Mouse (Mus musculus) kidney, adult 2 months (tissue): ENCODE measurements at regions not wholly inside any gene's neighbourhood (a gene's known extent, or its start where the extent isn't known, plus 50 kb on each side); places are given as distances from the start of the nearest gene placed in this dataset.

Source experiments
- CTCF ChIP-seq: fragments of 200-500 bp; conservative IDR thresholded peaks from 2 replicates; pipeline ENCODE4 v1.5.1; 2011; ENCODE audit warnings: low read depth, mild to moderate bottlenecking, control low read depth, low read length, moderate library complexity, mixed read lengths; ENCODE audit not compliant: insufficient read depth, insufficient read length
- POLR2A ChIP-seq: fragments of 200-500 bp; IDR thresholded peaks from one replicate; pipeline ENCODE4 v1.6.1; 2011; ENCODE audit warnings: low read depth, low read length, control low read depth

DNA sequence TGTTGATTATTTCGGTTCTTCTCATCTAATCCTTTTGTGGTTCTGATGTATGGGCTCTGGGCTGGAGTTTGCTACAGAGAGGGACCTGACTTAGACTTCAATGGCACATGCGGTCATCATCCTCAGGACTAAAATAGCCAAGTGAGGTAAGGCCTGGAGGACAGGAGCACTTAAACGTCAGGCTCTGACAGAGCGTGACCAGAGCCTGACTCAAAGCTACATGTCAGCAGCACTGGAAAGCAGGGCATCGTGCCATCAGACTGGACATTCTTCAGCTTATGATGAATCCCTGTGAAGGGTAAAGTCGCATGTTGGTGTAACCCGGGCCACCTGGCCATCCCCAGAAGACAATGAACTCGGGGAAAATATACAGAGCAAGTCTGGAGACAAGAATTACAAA, 95.8 kb upstream of the Ppp1r12a start:
- TF ChIP-seq POLR2A (no peak), CTCF (no peak)
